Mouse (Mus musculus): ENCODE results near the gene Acsf2. TPM values are rescaled to one million over a fixed set of nuclear protein-coding genes. Genes with fewer than 3 reads are reported as not detected.

The Acsf2 gene
- polyA plus RNA-seq, 1 experiment from 2014 or later: 4.0 TPM

- H3K27ac ChIP-seq (replicated peaks in 1 of 2; ENCODE audit: control insufficient read depth in 1 of 2, insufficient read depth in 1 of 2, low read depth in 2 of 2, low read length in 2 of 2): no peak overlapping the region
- H3K36me3 ChIP-seq (ENCODE audit: control insufficient read depth, insufficient read depth, low read length): peaks cover 19% of the 10 kb centered on the region
- peaks cover 10 to 15% of the 10 kb centered on the region in 2 experiments; a peak in 3 of 4 replicates for H3K4me1 ChIP-seq (ENCODE audit: control insufficient read depth in 2 of 2, insufficient read depth in 2 of 2, low read length in 2 of 2)
- no peak overlapping the region for H3K4me2 ChIP-seq (ENCODE audit: low read length)
- H3K4me3 ChIP-seq (ENCODE audit: control insufficient read depth in 1 of 2, insufficient read depth in 1 of 2, low read depth in 1 of 2, low read length in 2 of 2): no peak overlapping the region
- no peak for ATAC-seq (ENCODE audit: insufficient number of reproducible peaks, insufficient read depth, low FRiP score, low read depth)
- H3K9me3 ChIP-seq (ENCODE audit: control insufficient read depth, low read length): no peaks in the 10 kb centered on the region
- WGBS: 93% methylated on average over 5 of the region's 5 CpGs
- H3K27me3 ChIP-seq (ENCODE audit: control insufficient read depth, insufficient read depth, low read length): no peaks in the 10 kb centered on the region
- H3K9ac ChIP-seq (ENCODE audit: low read length): no peak overlapping the region
These were observed 55.3 kb downstream of the Acsf2 start for GRCm38 (mm10) chr11:94546381-94546780.

DNA sequence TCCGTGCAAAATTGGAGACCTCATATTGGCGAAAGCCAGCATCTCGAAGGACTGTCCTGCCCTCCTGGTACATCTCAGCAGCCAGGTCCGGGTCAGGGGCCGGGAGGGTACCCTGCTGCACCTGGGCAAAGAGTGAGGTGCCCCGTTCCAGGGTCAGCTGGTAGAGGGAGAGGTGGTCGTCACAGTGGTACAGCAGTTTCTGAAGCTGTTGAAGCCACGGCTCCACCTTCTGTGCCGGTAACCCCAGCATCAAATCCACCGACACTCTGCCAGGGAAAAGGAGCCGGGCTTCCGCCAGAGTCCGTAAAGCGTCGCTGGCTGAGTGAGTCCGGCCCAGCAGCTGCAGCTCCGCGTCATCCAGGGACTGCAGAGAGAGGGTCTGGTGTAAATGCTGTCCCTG is 57.2 kb downstream of the Acsf2 start:
- Histone ChIP-seq H3K27me3 (ENCODE audit: control insufficient read depth, insufficient read depth, low read length) (no peaks in the 10 kb centered on the region), H3K9me3 (ENCODE audit: control insufficient read depth, low read length) (no peaks in the 10 kb centered on the region), H3K36me3 (ENCODE audit: control insufficient read depth, insufficient read depth, low read length) (peaks cover 19% of the 10 kb centered on the region), H3K4me2 (ENCODE audit: low read length) (peak overlapping the region; percentile 57), H3K9ac (ENCODE audit: low read length) (peak overlapping the region; percentile 34), H3K27ac (replicated peaks in 1 of 2; ENCODE audit: control insufficient read depth in 1 of 2, insufficient read depth in 1 of 2, low read depth in 2 of 2, low read length in 2 of 2) (no peak overlapping the region), H3K4me1 (ENCODE audit: control insufficient read depth in 2 of 2, insufficient read depth in 2 of 2, low read length in 2 of 2) (peaks cover 7 to 12% of the 10 kb centered on the region in 2 experiments; a peak in 3 of 4 replicates), H3K4me3 (ENCODE audit: control insufficient read depth in 1 of 2, insufficient read depth in 1 of 2, low read depth in 1 of 2, low read length in 2 of 2) (peak overlapping the region; percentile 9; a peak in 2 of 4 replicates)
- 43% methylated on average over 18 of the region's 18 CpGs for WGBS
- no peak for ATAC-seq (ENCODE audit: insufficient number of reproducible peaks, insufficient read depth, low FRiP score, low read depth)

DNA sequence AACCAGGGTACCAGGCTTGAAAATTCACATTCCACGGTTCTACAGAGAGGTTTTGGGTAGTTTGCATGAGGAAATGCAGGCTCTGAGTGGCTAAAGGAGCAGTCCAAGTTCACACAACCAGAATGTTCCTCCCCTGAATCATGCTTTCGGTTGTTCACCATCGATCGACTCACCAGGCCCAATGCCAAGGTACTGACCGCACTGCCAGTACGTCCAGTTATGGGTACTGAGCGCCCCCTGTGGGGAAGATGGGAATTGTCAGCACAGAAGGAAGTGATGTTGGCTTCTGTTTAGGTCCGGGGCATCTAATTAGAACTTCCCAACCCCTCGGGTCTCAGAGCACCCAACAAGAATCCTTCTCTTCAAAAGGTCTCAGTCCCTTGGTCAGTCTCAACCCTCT is 57.7 kb downstream of the Acsf2 start:
- H3K27me3 ChIP-seq (ENCODE audit: control insufficient read depth, insufficient read depth, low read length): no peaks in the 10 kb centered on the region
- 22% methylated on average over 9 of the region's 9 CpGs for WGBS
- H3K4me1 ChIP-seq (ENCODE audit: control insufficient read depth in 2 of 2, insufficient read depth in 2 of 2, low read length in 2 of 2): peaks cover 5 to 11% of the 10 kb centered on the region in 2 experiments; a peak in 2 of 4 replicates
- H3K9ac ChIP-seq (ENCODE audit: low read length): no peak overlapping the region
- peak overlapping the region; percentile 57 for H3K4me2 ChIP-seq (ENCODE audit: low read length)
- H3K4me3 ChIP-seq (ENCODE audit: control insufficient read depth in 1 of 2, insufficient read depth in 1 of 2, low read depth in 1 of 2, low read length in 2 of 2): no peak overlapping the region
- no peak for ATAC-seq (ENCODE audit: insufficient number of reproducible peaks, insufficient read depth, low FRiP score, low read depth)
- no peaks in the 10 kb centered on the region for H3K9me3 ChIP-seq (ENCODE audit: control insufficient read depth, low read length)
- H3K27ac ChIP-seq (replicated peaks in 1 of 2; ENCODE audit: control insufficient read depth in 1 of 2, insufficient read depth in 1 of 2, low read depth in 2 of 2, low read length in 2 of 2): no peak overlapping the region
- peaks cover 19% of the 10 kb centered on the region for H3K36me3 ChIP-seq (ENCODE audit: control insufficient read depth, insufficient read depth, low read length)

DNA sequence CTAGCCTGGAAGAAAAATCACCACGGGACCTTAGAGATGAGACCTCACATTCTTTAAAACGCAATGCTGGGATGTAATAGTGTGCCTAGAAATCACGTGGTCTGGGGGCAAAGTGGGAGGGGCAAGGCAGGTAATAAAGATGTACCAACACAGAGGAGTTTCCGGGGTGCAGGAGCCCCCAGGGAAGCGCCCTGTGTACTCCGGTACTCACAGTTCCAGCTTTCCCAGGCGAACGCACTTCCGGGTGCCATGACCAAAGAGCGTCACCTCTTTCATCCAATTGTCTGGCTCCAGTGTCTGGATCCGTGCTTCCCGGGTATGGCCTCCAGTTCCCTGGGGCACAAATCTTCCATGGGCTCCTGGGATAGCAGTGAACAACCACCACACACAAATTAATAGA is 58.3 kb downstream of the Acsf2 start:
- no peak overlapping the region for H3K4me2 ChIP-seq (ENCODE audit: low read length)
- no peak overlapping the region for H3K4me3 ChIP-seq (ENCODE audit: control insufficient read depth in 1 of 2, insufficient read depth in 1 of 2, low read depth in 1 of 2, low read length in 2 of 2)
- H3K9ac ChIP-seq (ENCODE audit: low read length): no peak overlapping the region
- no peak overlapping the region for H3K27ac ChIP-seq (replicated peaks in 1 of 2; ENCODE audit: control insufficient read depth in 1 of 2, insufficient read depth in 1 of 2, low read depth in 2 of 2, low read length in 2 of 2)
- peaks cover 19% of the 10 kb centered on the region for H3K36me3 ChIP-seq (ENCODE audit: control insufficient read depth, insufficient read depth, low read length)
- H3K9me3 ChIP-seq (ENCODE audit: control insufficient read depth, low read length): no peaks in the 10 kb centered on the region
- no peaks in the 10 kb centered on the region for H3K27me3 ChIP-seq (ENCODE audit: control insufficient read depth, insufficient read depth, low read length)
- peaks cover 4 to 11% of the 10 kb centered on the region in 2 experiments; a peak in 2 of 4 replicates for H3K4me1 ChIP-seq (ENCODE audit: control insufficient read depth in 2 of 2, insufficient read depth in 2 of 2, low read length in 2 of 2)
- no peak for ATAC-seq (ENCODE audit: insufficient number of reproducible peaks, insufficient read depth, low FRiP score, low read depth)
- WGBS: 87% methylated on average over 12 of the region's 12 CpGs

GRCm38 (mm10) chr11:94542400-94542799 is 59.3 kb downstream of the Acsf2 start:
- Histone ChIP-seq H3K27me3 (ENCODE audit: control insufficient read depth, insufficient read depth, low read length) (no peaks in the 10 kb centered on the region), H3K4me3 (ENCODE audit: control insufficient read depth in 1 of 2, insufficient read depth in 1 of 2, low read depth in 1 of 2, low read length in 2 of 2) (no peak overlapping the region), H3K36me3 (ENCODE audit: control insufficient read depth, insufficient read depth, low read length) (peaks cover 19% of the 10 kb centered on the region), H3K27ac (replicated peaks in 1 of 2; ENCODE audit: control insufficient read depth in 1 of 2, insufficient read depth in 1 of 2, low read depth in 2 of 2, low read length in 2 of 2) (no peak overlapping the region), H3K4me1 (ENCODE audit: control insufficient read depth in 2 of 2, insufficient read depth in 2 of 2, low read length in 2 of 2) (peaks cover 3 to 7% of the 10 kb centered on the region in 2 experiments; a peak in 2 of 4 replicates), H3K4me2 (ENCODE audit: low read length) (no peak overlapping the region), H3K9me3 (ENCODE audit: control insufficient read depth, low read length) (no peaks in the 10 kb centered on the region), H3K9ac (ENCODE audit: low read length) (no peak overlapping the region)
- 86% methylated on average over 4 of the region's 4 CpGs for WGBS
- ATAC-seq (ENCODE audit: insufficient number of reproducible peaks, insufficient read depth, low FRiP score, low read depth): no peak

DNA sequence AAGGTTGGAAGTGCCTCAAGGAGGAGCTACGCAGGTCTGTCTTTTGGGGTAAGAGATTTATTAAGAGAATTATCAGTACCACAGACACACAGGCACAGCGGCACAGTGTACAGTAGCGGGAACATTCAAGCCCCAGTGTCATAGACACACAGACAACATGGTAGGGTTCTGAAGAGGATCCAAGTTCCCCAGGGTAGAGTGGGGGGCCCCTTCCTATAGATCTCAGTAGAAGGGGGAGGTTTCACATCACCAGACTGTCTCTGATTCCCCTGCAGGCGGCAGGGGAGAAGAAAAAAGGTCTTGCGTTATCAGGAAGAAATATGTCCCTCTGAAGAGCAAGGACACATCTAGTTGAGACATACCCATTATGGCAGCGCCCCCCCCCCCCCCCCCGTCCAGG is 61.9 kb downstream of the Acsf2 start:
- H3K27ac ChIP-seq (replicated peaks in 1 of 2; ENCODE audit: control insufficient read depth in 1 of 2, insufficient read depth in 1 of 2, low read depth in 2 of 2, low read length in 2 of 2): no peak overlapping the region
- peaks cover 4 to 7% of the 10 kb centered on the region in 2 experiments; a peak in 3 of 4 replicates for H3K4me1 ChIP-seq (ENCODE audit: control insufficient read depth in 2 of 2, insufficient read depth in 2 of 2, low read length in 2 of 2)
- WGBS: 76% methylated on average over 7 of the region's 7 CpGs
- H3K9ac ChIP-seq (ENCODE audit: low read length): no peak overlapping the region
- ATAC-seq (ENCODE audit: insufficient number of reproducible peaks, insufficient read depth, low FRiP score, low read depth): no peak
- peaks cover 19% of the 10 kb centered on the region for H3K36me3 ChIP-seq (ENCODE audit: control insufficient read depth, insufficient read depth, low read length)
- no peaks in the 10 kb centered on the region for H3K27me3 ChIP-seq (ENCODE audit: control insufficient read depth, insufficient read depth, low read length)
- H3K4me3 ChIP-seq (ENCODE audit: control insufficient read depth in 1 of 2, insufficient read depth in 1 of 2, low read depth in 1 of 2, low read length in 2 of 2): no peak overlapping the region
- H3K4me2 ChIP-seq (ENCODE audit: low read length): no peak overlapping the region
- 0 out of 2 replicates have a peak, but pooled peaks cover 2% of the 10 kb centered on the region for H3K9me3 ChIP-seq (ENCODE audit: control insufficient read depth, low read length)

- Histone ChIP-seq H3K4me3 (ENCODE audit: control insufficient read depth in 1 of 2, insufficient read depth in 1 of 2, low read depth in 1 of 2, low read length in 2 of 2) (no peak overlapping the region), H3K9me3 (ENCODE audit: control insufficient read depth, low read length) (0 out of 2 replicates have a peak, but pooled peaks cover 4% of the 10 kb centered on the region), H3K27ac (replicated peaks in 1 of 2; ENCODE audit: control insufficient read depth in 1 of 2, insufficient read depth in 1 of 2, low read depth in 2 of 2, low read length in 2 of 2) (no peak overlapping the region), H3K27me3 (ENCODE audit: control insufficient read depth, insufficient read depth, low read length) (no peaks in the 10 kb centered on the region), H3K9ac (ENCODE audit: low read length) (no peak overlapping the region), H3K4me1 (ENCODE audit: control insufficient read depth in 2 of 2, insufficient read depth in 2 of 2, low read length in 2 of 2) (peaks cover 2 to 3% of the 10 kb centered on the region in 2 experiments; a peak in 3 of 4 replicates), H3K4me2 (ENCODE audit: low read length) (no peak overlapping the region), H3K36me3 (ENCODE audit: control insufficient read depth, insufficient read depth, low read length) (peaks cover 19% of the 10 kb centered on the region)
- ATAC-seq (ENCODE audit: insufficient number of reproducible peaks, insufficient read depth, low FRiP score, low read depth): no peak
- 55% methylated on average over 8 of the region's 8 CpGs for WGBS
These were observed 62.9 kb downstream of the Acsf2 start for GRCm38 (mm10) chr11:94538733-94539292.

- WGBS: 73% methylated on average over 8 of the region's 8 CpGs
- Histone ChIP-seq H3K27me3 (ENCODE audit: control insufficient read depth, insufficient read depth, low read length) (no peaks in the 10 kb centered on the region), H3K27ac (replicated peaks in 1 of 2; ENCODE audit: control insufficient read depth in 1 of 2, insufficient read depth in 1 of 2, low read depth in 2 of 2, low read length in 2 of 2) (no peak overlapping the region), H3K4me1 (ENCODE audit: control insufficient read depth in 2 of 2, insufficient read depth in 2 of 2, low read length in 2 of 2) (peaks cover 0 to 5% of the 10 kb centered on the region in 2 experiments; a peak in 1 of 4 replicates), H3K4me3 (ENCODE audit: control insufficient read depth in 1 of 2, insufficient read depth in 1 of 2, low read depth in 1 of 2, low read length in 2 of 2) (no peak overlapping the region), H3K36me3 (ENCODE audit: control insufficient read depth, insufficient read depth, low read length) (no peaks in the 10 kb centered on the region), H3K4me2 (ENCODE audit: low read length) (no peak overlapping the region), H3K9ac (ENCODE audit: low read length) (no peak overlapping the region; the same call in 1 of the 2 replicates), H3K9me3 (ENCODE audit: control insufficient read depth, low read length) (0 out of 2 replicates have a peak, but pooled peaks cover 4% of the 10 kb centered on the region)
- no peak for ATAC-seq (ENCODE audit: insufficient number of reproducible peaks, insufficient read depth, low FRiP score, low read depth)
These were observed 68.5 kb downstream of the Acsf2 start for GRCm38 (mm10) chr11:94533171-94533570.
